Mouse (Mus musculus): ENCODE data around the gene St6galnac5. TPM values are rescaled to one million over a fixed set of nuclear protein-coding genes. Genes with fewer than 3 reads are reported as not detected.

Gene St6galnac5
- polyA plus RNA-seq, 1 experiment from 2014 or later, result 0.43 TPM

DNA sequence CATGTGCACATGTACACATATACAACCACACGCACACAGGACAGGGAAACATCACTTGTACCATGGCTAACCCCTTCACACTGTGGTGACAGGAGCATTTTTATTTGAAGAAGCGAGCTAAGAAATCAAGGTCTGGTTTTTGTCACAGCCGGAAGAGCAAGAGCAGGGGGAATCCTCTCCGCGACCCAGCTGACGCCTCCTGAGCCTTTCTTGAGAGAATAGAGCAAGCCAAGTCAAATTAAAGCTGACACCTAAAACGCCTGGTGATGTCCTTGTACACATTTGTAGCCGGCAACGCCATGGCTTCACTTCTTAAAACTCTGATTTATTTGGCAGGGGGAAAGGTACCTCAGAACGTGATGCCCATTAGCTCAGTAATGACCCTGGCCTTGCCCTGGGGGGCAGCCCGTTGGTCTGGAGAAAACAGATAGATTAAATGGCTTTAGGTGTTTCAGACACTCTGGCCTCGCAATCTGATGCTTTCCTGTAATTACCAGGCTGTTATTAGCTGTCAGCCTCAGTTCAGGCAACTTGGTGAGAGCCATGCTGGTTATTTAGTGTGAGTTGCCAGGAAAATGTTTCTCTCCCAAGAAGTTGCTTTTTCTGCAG, 126.9 kb downstream of the St6galnac5 start:
- H3K4me1 ChIP-seq (replicated peaks; ENCODE audit: control insufficient read depth, insufficient read depth, low read length), result no peaks in the 10 kb centered on the region
- ATAC-seq (replicated peaks; ENCODE audit: low FRiP score), result no peak

DNA sequence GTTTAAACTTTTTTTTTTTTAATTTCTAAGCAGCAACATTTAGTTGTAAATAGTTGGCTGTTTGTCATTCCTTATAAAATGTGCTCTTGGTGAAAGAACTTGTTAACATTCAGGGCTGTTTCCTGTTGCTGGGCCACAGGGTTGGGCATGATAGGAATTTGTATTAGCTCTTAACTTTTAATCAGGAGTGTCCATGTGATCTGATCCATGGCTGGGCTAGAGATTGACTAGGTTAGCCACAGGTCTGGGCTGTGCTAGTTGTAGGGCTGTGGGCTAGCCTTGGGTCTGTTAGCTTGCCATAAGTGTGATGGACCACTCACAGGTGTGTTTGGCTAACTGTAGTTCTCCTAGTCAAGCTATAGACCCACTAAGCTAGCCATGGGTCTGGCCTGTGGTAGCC, 138.1 kb downstream of the St6galnac5 start:
- no peak overlapping the region for H3K4me2 ChIP-seq
- no peak for ATAC-seq (replicated peaks; ENCODE audit: low FRiP score)
- no peaks in the 10 kb centered on the region for H3K27me3 ChIP-seq (replicated peaks; ENCODE audit: control insufficient read depth, insufficient read depth, low read length)
- H3K4me3 ChIP-seq (ENCODE audit: low read depth, low read length), result no peak overlapping the region
- H3K27ac ChIP-seq (ENCODE audit: low read depth, low read length), result no peak overlapping the region
- H3K9me3 ChIP-seq (ENCODE audit: control insufficient read depth, low read length), result no peaks in the 10 kb centered on the region
- no peak for DNase-seq (ENCODE audit: low spot score)
- H3K36me3 ChIP-seq (ENCODE audit: control insufficient read depth, insufficient read depth, low read length), result no peaks in the 10 kb centered on the region
- H3K9ac ChIP-seq (ENCODE audit: low read depth, low read length), result no peak overlapping the region
- H3K4me1 ChIP-seq (replicated peaks; ENCODE audit: control insufficient read depth, insufficient read depth, low read length), result no peaks in the 10 kb centered on the region

More for the DNA sequence above, 126.9 kb downstream of the St6galnac5 start:
- Histone ChIP-seq H3K9ac (ENCODE audit: low read depth, low read length) (no peak overlapping the region), H3K4me2 (no peak overlapping the region), H3K9me3 (ENCODE audit: control insufficient read depth, low read length) (no peaks in the 10 kb centered on the region), H3K27me3 (replicated peaks; ENCODE audit: control insufficient read depth, insufficient read depth, low read length) (no peaks in the 10 kb centered on the region), H3K4me3 (ENCODE audit: low read depth, low read length) (no peak overlapping the region), H3K36me3 (ENCODE audit: control insufficient read depth, insufficient read depth, low read length) (no peaks in the 10 kb centered on the region), H3K27ac (ENCODE audit: low read depth, low read length) (no peak overlapping the region)
- no peak for DNase-seq (ENCODE audit: low spot score)
- WGBS, result 62% methylated on average over 12 of the region's 12 CpGs

DNA sequence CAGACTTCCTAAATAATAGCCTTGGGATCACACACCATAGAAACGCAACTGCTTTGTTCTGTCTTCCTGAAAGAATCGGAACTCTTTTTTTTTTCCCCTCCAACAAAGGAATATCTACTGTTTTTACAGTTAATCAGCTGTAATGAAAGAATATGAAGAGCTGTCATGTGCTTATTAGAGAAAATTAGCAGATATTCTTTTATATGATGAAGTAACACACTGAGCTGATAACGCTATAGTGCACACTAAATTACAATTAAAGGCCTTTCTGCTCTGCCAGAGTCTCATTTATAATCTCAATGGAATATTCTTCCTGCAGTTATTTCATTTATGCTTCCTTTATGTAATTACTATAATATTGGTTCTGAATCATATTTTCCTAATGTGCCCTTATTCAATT, 139.4 kb downstream of the St6galnac5 start:
- Histone ChIP-seq H3K4me1 (replicated peaks; ENCODE audit: control insufficient read depth, insufficient read depth, low read length) (no peaks in the 10 kb centered on the region), H3K27ac (ENCODE audit: low read depth, low read length) (no peak overlapping the region), H3K4me3 (ENCODE audit: low read depth, low read length) (no peak overlapping the region), H3K36me3 (ENCODE audit: control insufficient read depth, insufficient read depth, low read length) (no peaks in the 10 kb centered on the region), H3K9ac (ENCODE audit: low read depth, low read length) (no peak overlapping the region), H3K9me3 (ENCODE audit: control insufficient read depth, low read length) (no peaks in the 10 kb centered on the region), H3K27me3 (replicated peaks; ENCODE audit: control insufficient read depth, insufficient read depth, low read length) (no peaks in the 10 kb centered on the region), H3K4me2 (no peak overlapping the region)
- ATAC-seq (replicated peaks; ENCODE audit: low FRiP score) (no peak), DNase-seq (ENCODE audit: low spot score) (no peak)
- WGBS, result 85% methylated on average over 3 of the region's 3 CpGs

DNA sequence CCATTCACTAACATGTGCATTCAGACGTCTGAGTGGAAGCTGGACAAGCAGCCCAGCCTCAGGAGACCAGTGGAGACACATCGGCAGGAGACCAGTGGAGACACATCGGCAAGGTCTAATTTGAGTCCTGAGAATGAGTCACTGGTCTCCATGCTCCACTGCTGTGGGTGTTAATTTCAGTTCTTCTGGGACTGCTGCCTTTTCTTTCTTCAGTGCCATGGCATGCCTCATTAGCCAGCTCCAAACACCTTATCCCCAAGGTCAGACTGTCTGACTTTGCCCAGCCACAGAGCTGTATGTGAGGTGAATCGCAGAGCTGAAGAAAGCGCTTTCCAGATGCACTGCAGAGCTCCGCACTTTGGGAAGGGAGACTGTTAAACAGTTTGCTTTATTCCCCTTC, 140.8 kb downstream of the St6galnac5 start:
- Histone ChIP-seq H3K27ac (ENCODE audit: low read depth, low read length) (no peak overlapping the region), H3K27me3 (replicated peaks; ENCODE audit: control insufficient read depth, insufficient read depth, low read length) (no peaks in the 10 kb centered on the region), H3K4me1 (replicated peaks; ENCODE audit: control insufficient read depth, insufficient read depth, low read length) (no peaks in the 10 kb centered on the region), H3K4me2 (no peak overlapping the region), H3K9me3 (ENCODE audit: control insufficient read depth, low read length) (no peaks in the 10 kb centered on the region), H3K36me3 (ENCODE audit: control insufficient read depth, insufficient read depth, low read length) (no peaks in the 10 kb centered on the region), H3K4me3 (ENCODE audit: low read depth, low read length) (no peak overlapping the region), H3K9ac (ENCODE audit: low read depth, low read length) (no peak overlapping the region)
- DNase-seq (ENCODE audit: low spot score), result no peak
- ATAC-seq (replicated peaks; ENCODE audit: low FRiP score), result no peak
- WGBS, result 85% methylated on average over 6 of the region's 6 CpGs

DNA sequence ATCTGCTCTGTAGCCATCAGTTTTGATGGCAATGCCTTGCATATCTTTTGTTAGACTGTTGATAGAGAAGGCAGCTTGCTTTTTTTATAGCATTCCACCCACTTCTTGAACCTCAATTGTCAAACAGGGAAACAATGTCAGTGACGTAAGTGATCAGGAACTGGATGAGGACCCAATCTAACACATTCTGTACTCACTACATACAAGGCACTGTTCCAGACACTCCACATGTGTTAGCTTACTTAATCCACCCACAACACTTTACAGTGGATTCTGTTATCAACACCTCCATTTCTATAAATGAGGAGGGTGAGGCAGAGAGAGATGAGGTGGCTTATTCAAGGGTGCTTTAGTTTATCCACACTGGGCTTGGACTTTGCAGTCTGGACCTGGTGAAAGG, 144.1 kb downstream of the St6galnac5 start:
- H3K36me3 ChIP-seq (ENCODE audit: control insufficient read depth, insufficient read depth, low read length), result no peaks in the 10 kb centered on the region
- 77% methylated on average over 1 of the region's 1 CpGs for WGBS
- H3K9me3 ChIP-seq (ENCODE audit: control insufficient read depth, low read length), result no peaks in the 10 kb centered on the region
- ATAC-seq (replicated peaks; ENCODE audit: low FRiP score) (no peak), DNase-seq (ENCODE audit: low spot score) (no peak)
- no peak overlapping the region for H3K4me3 ChIP-seq (ENCODE audit: low read depth, low read length)
- no peaks in the 10 kb centered on the region for H3K4me1 ChIP-seq (replicated peaks; ENCODE audit: control insufficient read depth, insufficient read depth, low read length)
- H3K9ac ChIP-seq (ENCODE audit: low read depth, low read length), result no peak overlapping the region
- no peaks in the 10 kb centered on the region for H3K27me3 ChIP-seq (replicated peaks; ENCODE audit: control insufficient read depth, insufficient read depth, low read length)
- no peak overlapping the region for H3K4me2 ChIP-seq
- no peak overlapping the region for H3K27ac ChIP-seq (ENCODE audit: low read depth, low read length)

DNA sequence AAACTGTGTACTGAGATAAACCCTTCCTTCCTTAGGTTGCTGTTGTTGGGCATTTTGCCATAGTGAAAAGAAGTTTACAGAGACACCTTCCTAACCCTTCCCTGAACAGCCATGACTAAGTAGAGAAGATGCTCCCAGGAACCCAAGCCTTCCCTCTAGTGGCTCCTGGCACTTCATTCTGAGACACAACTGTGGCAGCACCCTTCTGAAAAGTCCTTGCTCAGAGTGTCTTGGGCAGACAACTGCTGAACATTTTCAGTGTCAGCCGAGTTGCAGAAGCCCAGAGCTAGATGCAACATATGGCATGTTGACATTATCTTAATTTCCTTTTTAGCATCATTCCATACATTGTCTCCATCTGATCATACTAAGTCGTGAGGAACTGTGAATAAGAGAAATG, 144.6 kb downstream of the St6galnac5 start:
- Histone ChIP-seq H3K4me3 (ENCODE audit: low read depth, low read length) (no peak overlapping the region), H3K9ac (ENCODE audit: low read depth, low read length) (no peak overlapping the region), H3K4me1 (replicated peaks; ENCODE audit: control insufficient read depth, insufficient read depth, low read length) (no peaks in the 10 kb centered on the region), H3K9me3 (ENCODE audit: control insufficient read depth, low read length) (no peaks in the 10 kb centered on the region), H3K4me2 (no peak overlapping the region), H3K36me3 (ENCODE audit: control insufficient read depth, insufficient read depth, low read length) (no peaks in the 10 kb centered on the region), H3K27me3 (replicated peaks; ENCODE audit: control insufficient read depth, insufficient read depth, low read length) (no peaks in the 10 kb centered on the region), H3K27ac (ENCODE audit: low read depth, low read length) (no peak overlapping the region)
- ATAC-seq (replicated peaks; ENCODE audit: low FRiP score) (no peak), DNase-seq (ENCODE audit: low spot score) (no peak)
- WGBS, result 64% methylated on average over 2 of the region's 2 CpGs

DNA sequence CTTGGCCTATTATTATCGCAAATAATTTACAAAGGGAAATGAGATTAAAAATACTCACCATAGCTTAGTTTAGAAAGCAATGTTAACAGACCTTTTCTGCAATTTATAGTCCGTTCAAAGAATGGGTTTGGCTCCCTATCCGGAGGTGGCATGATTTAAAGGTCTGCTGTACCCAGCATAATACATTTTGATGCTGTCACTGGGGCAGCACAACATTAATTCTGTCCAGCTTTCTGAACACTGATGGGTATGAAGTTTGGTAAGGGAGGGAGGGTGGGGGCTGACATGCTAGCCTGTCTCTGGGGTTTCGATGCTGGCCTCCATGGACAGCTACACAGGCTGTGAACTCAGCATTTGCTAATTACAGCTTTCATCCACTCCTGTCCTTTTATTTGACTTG, 149.6 kb downstream of the St6galnac5 start:
- Histone ChIP-seq H3K4me3 (ENCODE audit: low read depth, low read length) (no peak overlapping the region), H3K36me3 (ENCODE audit: control insufficient read depth, insufficient read depth, low read length) (no peaks in the 10 kb centered on the region), H3K4me2 (no peak overlapping the region), H3K4me1 (replicated peaks; ENCODE audit: control insufficient read depth, insufficient read depth, low read length) (no peaks in the 10 kb centered on the region), H3K9me3 (ENCODE audit: control insufficient read depth, low read length) (no peaks in the 10 kb centered on the region), H3K27me3 (replicated peaks; ENCODE audit: control insufficient read depth, insufficient read depth, low read length) (no peaks in the 10 kb centered on the region), H3K9ac (ENCODE audit: low read depth, low read length) (no peak overlapping the region), H3K27ac (ENCODE audit: low read depth, low read length) (no peak overlapping the region)
- 87% methylated on average over 4 of the region's 4 CpGs for WGBS
- DNase-seq (ENCODE audit: low spot score) (no peak), ATAC-seq (replicated peaks; ENCODE audit: low FRiP score) (no peak)

DNA sequence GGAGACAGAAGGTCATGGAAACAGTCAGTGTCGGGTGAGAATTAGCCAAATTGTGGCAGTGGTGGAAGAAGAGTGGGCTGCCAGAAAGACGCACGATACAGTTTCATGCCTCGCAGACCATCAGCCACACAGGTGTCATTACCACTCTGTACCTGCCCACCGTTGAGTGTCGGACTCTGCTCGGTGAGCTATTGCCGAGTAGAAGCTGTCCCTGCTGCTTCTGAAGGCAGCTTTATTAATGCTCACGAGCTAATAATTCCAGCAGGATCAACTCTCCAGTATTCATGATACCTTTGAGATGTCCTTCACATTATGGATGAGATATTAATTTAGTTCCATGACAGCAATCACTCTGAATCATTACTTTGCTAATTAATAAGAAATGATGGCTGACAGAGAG, 150.1 kb downstream of the St6galnac5 start:
- Histone ChIP-seq H3K4me3 (ENCODE audit: low read depth, low read length) (no peak overlapping the region), H3K9me3 (ENCODE audit: control insufficient read depth, low read length) (no peaks in the 10 kb centered on the region), H3K27me3 (replicated peaks; ENCODE audit: control insufficient read depth, insufficient read depth, low read length) (no peaks in the 10 kb centered on the region), H3K4me2 (no peak overlapping the region), H3K36me3 (ENCODE audit: control insufficient read depth, insufficient read depth, low read length) (no peaks in the 10 kb centered on the region), H3K4me1 (replicated peaks; ENCODE audit: control insufficient read depth, insufficient read depth, low read length) (no peaks in the 10 kb centered on the region), H3K27ac (ENCODE audit: low read depth, low read length) (no peak overlapping the region), H3K9ac (ENCODE audit: low read depth, low read length) (no peak overlapping the region)
- WGBS, result 84% methylated on average over 9 of the region's 9 CpGs
- no peak for DNase-seq (ENCODE audit: low spot score)
- no peak for ATAC-seq (replicated peaks; ENCODE audit: low FRiP score)

DNA sequence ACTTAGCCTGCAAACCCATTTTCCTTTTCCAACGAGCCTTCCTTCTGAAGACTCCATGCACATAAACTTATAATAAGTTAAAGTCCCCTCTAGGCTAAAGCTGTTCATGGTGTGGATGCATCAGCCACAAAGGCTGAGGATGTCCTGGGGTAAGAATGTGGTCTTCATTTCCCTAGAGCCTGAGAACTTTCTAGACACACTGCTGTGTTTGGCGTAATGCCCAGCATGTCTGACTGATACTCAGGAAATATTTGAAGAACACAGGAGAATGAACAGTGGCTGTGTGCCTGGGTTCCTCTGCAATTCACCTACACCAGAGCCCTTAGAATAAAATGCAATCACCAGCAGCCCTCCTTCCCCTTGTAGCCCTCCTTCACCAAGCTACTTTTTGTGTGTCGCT, 150.7 kb downstream of the St6galnac5 start:
- no peaks in the 10 kb centered on the region for H3K9me3 ChIP-seq (ENCODE audit: control insufficient read depth, low read length)
- H3K4me2 ChIP-seq, result no peak overlapping the region
- ATAC-seq (replicated peaks; ENCODE audit: low FRiP score) (no peak), DNase-seq (ENCODE audit: low spot score) (no peak)
- H3K27ac ChIP-seq (ENCODE audit: low read depth, low read length), result no peak overlapping the region
- H3K9ac ChIP-seq (ENCODE audit: low read depth, low read length), result no peak overlapping the region
- H3K36me3 ChIP-seq (ENCODE audit: control insufficient read depth, insufficient read depth, low read length), result no peaks in the 10 kb centered on the region
- H3K4me3 ChIP-seq (ENCODE audit: low read depth, low read length), result no peak overlapping the region
- WGBS, result 74% methylated on average over 3 of the region's 3 CpGs
- H3K27me3 ChIP-seq (replicated peaks; ENCODE audit: control insufficient read depth, insufficient read depth, low read length), result no peaks in the 10 kb centered on the region
- H3K4me1 ChIP-seq (replicated peaks; ENCODE audit: control insufficient read depth, insufficient read depth, low read length), result no peaks in the 10 kb centered on the region

Measured in liver, embryonic 11.5 days (tissue).